Mouse (Mus musculus): ENCODE measurements around the gene Igf2bp1. TPM values are rescaled to one million over a fixed set of nuclear protein-coding genes. Genes with fewer than 3 reads are reported as not detected.

Gene Igf2bp1
- polyA plus RNA-seq, 1 experiment from 2014 or later = 167 TPM

DNA sequence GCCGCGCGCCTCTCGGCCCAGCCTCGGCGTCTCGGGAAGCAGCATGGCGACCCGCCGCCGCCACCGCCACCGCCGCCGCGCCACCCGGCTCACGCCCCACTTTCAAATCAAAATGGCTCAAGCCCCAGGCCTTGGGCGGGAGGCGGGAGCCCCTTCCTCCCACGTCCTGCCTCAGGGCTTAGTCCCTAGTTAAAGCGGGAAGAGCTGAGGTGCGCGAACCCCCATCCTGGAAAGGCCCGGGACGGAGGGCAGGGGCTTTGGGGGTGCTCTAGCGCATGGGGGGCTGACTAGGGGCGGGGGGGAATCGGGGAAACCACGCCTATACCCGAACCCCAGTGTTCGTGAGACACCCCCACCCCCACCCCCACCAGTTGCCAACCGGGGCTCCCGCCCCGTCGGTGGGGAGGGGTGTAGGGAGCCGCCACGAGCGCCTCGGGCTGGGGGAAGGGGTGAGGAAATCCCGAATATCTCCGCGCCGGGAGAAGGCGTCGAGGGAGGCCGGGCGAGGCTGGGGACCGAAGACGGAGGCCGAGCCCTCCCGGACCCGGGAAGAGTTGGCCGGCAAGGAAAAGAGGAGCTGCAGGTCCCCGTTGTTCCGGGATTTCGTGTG lies 842 bp downstream of the Igf2bp1 start:
- H3K9me3 ChIP-seq = no peaks in the 10 kb centered on the region
- under 1% methylated on average over 57 of the region's 57 CpGs for WGBS
- H3K27ac ChIP-seq = peak overlapping the region; percentile 100
- DNase-seq (ENCODE audit: low spot score) = no peak
- H3K4me1 ChIP-seq (replicated peaks) = peaks cover 51% of the 10 kb centered on the region
- H3K4me3 ChIP-seq = peak overlapping the region; percentile 100
- no peaks in the 10 kb centered on the region for H3K27me3 ChIP-seq (ENCODE audit: insufficient read depth, poor library complexity, severe bottlenecking)
- peaks cover 24% of the 10 kb centered on the region for H3K36me3 ChIP-seq

DNA sequence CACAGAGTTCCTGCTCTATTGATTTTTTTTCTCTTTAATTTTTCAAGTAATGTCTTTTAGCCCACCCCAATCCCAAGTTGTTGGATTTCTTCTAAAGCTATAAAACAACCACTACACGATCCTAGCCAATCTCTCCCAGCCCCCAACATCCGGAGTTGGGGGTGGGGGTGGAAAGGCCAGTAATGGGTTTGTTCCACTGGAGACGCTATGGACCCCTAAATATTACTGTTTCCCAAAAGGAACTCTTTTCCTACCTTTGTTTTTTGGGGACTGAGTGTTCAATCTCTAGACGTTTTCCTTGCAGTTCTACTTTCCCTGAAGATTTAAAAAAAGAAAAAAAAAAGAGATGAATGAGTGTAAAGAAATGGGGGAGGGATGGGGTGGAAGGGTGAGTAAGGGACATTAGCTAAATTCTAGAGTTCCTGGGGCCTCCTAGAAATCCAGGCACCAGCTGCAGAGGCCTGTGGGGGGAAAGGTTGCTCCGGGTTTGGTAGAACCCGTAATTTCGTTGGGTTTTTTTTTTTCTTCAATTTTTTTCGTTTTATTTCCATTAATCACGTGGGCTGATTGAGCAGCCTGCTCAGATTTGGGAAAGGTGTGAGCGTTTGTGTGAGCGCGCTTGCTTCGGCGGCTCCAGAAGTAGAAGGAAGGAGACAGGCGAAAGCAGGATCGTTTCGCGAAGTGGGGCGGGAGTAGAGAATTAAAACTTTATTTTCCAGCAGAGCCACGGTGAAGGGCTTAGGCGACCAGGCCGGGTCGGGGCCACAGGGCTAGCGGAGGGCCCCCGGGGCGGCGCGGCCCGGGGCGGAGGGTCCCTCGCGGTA lies 1.6 kb downstream of the Igf2bp1 start:
- Histone ChIP-seq H3K27me3 (ENCODE audit: insufficient read depth, poor library complexity, severe bottlenecking) (no peaks in the 10 kb centered on the region), H3K9me3 (no peaks in the 10 kb centered on the region), H3K4me3 (peak overlapping the region; percentile 100), H3K36me3 (peaks cover 31% of the 10 kb centered on the region), H3K4me1 (replicated peaks) (peaks cover 56% of the 10 kb centered on the region), H3K27ac (peak overlapping the region; percentile 100)
- DNase-seq (ENCODE audit: low spot score) = peak; percentile 59
- WGBS = under 1% methylated on average over 32 of the region's 32 CpGs

DNA sequence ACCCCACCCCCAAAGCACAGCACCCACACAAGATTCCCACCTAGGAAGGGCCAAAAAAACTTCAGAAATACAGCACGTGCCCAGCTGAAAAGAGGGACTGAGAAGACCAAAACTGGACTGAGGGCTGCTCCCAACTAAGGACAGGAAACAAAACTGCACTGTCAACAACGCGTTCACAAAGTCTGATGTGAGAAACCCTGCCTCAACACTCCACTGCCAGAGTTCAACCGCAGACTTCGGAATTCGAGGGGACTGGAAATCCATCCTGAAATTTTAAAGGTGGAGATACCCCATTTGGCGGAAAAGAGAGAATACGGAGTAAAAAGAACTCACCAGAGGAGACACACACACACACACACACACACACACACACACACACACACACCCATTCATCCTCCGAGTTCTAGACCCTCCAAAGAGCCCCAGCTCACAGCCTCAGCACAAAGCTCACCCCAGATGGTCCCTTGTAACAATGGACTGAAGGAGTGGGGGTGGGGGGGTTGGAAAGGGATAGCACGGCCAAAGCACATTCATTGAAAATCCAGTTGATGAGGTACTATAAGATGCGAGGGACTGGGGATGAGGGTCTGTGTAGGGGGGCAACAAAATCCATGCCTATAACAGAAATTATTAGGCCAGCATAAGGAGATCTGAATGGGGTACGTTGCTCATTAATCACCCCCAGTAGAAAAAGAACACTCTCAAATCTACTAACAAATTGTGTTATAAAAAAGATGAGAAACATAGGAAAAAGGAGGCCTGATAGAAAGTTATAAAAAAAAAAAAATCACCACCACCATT lies 2.4 kb downstream of the Igf2bp1 start:
- peaks cover 53% of the 10 kb centered on the region for H3K4me1 ChIP-seq (replicated peaks)
- H3K9me3 ChIP-seq = no peaks in the 10 kb centered on the region
- under 1% methylated on average over 12 of the region's 12 CpGs for WGBS
- H3K27me3 ChIP-seq (ENCODE audit: insufficient read depth, poor library complexity, severe bottlenecking) = no peaks in the 10 kb centered on the region
- H3K36me3 ChIP-seq = peaks cover 39% of the 10 kb centered on the region
- peak; percentile 66 for DNase-seq (ENCODE audit: low spot score)
- peak overlapping the region; percentile 100 for H3K27ac ChIP-seq
- H3K4me3 ChIP-seq = peak overlapping the region; percentile 100

DNA sequence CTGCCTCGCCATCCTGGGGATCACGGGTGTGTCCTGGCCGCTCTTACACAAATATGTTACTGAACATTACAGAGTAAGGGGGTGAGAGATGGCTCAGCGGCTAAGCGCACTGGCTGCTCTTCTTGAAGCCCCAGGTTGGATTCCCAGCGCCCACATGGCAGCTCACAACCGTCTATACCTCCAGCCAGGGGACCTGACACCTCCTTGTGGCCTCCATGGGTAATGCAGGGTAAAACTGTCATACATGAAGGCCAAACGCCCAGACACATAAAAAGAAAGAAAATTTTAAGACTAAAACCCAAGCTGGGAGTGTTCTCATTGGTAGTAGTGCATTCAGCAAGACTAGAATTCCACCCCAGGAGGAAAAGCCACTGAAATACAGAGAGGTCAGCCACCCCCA lies 11.6 kb downstream of the Igf2bp1 start:
- Histone ChIP-seq H3K9me3 (peaks cover 11% of the 10 kb centered on the region), H3K36me3 (peaks cover 75% of the 10 kb centered on the region), H3K27ac (no peak overlapping the region), H3K27me3 (ENCODE audit: insufficient read depth, poor library complexity, severe bottlenecking) (no peaks in the 10 kb centered on the region), H3K4me1 (replicated peaks) (peaks cover 62% of the 10 kb centered on the region), H3K4me3 (0 out of 2 replicates have a peak overlapping the region, but pooled peaks have one; percentile 4)
- DNase-seq (ENCODE audit: low spot score) = no peak
- WGBS = 95% methylated on average over 8 of the region's 8 CpGs

DNA sequence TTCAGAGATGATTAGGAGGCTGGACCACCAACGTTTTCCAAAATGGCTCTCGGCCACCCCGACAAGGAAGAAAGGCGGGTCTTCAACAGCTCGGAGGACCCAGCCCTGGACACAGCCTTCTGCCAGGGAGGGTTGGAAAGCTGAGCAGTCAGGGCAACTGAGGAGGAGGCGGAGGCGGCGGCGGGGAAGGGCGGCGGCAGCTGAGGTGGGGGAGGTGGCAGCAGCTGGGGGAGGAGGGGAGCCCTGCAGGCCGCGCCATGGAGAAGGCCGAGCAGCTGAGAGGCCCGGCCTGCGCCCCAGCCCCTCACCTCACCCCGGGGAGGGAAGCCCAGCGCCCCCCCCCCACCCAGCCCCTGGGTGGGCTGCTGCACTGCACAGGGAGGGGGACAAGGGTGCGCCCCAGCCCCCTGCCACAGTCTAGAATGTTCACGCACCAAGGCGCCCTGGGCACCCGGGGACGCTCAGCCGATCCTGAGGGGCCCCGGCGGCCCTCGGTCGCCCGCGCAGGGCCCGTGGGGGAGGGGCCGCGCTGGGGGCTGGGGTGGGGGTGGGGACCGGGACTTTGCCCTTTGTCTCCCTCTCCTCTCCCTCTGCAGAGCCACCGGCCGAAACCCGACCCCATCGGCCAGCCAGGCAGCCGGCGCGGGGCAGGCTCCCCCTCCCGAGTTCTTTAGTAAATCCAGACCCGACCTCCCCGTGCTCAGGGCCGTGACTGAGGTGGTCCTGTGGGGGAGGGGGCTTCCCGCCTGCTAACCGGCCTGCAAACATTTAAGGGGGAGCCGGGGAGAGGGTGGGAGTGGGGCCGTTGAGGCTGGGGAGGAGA lies 14.6 kb downstream of the Igf2bp1 start:
- WGBS = 2% methylated on average over 44 of the region's 49 CpGs
- peak overlapping the region; percentile 63 for H3K4me3 ChIP-seq

DNA sequence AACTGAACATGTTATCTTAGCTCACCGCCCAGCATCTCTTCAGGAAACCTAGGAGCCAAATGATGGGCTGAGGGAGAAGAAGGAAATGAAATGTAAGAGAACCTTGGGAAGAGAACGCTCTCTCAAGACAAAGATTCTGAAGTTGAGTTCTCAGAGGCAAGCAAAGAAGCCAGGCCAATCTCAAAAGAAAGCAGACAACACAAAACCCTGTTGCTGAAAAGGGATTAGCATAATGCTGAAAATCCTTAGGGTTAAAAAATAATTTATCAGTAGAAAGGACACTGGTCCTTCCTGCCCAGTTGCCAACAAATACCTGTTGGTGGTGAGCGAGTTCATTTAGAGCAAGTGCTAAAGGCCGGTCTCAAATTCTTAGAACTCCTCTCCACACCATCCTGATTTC lies 15.3 kb downstream of the Igf2bp1 start:
- peak overlapping the region; percentile 99 for H3K27ac ChIP-seq
- peaks cover 74% of the 10 kb centered on the region for H3K36me3 ChIP-seq
- H3K4me1 ChIP-seq (replicated peaks) = peaks cover 76% of the 10 kb centered on the region
- DNase-seq (ENCODE audit: low spot score) = no peak
- no peaks in the 10 kb centered on the region for H3K27me3 ChIP-seq (ENCODE audit: insufficient read depth, poor library complexity, severe bottlenecking)
- peak overlapping the region; percentile 63 for H3K4me3 ChIP-seq
- 35% methylated on average over 4 of the region's 4 CpGs for WGBS
- peaks cover 11% of the 10 kb centered on the region for H3K9me3 ChIP-seq

More for the DNA sequence above, 14.6 kb downstream of the Igf2bp1 start:
- peak; percentile 94 for DNase-seq (ENCODE audit: low spot score)
- Histone ChIP-seq H3K36me3 (peaks cover 74% of the 10 kb centered on the region), H3K27ac (peak overlapping the region; percentile 99), H3K4me1 (replicated peaks) (peaks cover 74% of the 10 kb centered on the region), H3K27me3 (ENCODE audit: insufficient read depth, poor library complexity, severe bottlenecking) (no peaks in the 10 kb centered on the region), H3K9me3 (peaks cover 11% of the 10 kb centered on the region)

DNA sequence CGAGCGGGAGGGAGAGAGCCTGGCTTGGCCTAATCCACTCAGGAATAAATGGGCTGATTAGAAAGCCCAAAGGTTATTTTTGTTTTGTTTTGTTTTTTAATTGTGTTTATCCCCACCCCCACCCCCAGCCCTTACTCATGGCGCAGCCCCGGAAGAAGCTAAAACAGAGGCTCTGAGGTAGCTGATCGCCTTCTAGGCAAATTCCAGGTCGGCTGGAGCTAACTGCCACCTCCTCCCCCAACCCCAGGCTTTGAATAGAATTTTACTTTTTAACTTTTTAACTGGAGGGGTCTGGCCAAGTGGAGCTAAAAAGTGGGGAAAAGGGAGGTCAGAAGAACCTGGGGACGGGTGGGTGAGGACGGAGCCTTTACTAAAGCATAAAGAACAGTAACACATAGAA lies 15.9 kb downstream of the Igf2bp1 start:
- peaks cover 78% of the 10 kb centered on the region for H3K4me1 ChIP-seq (replicated peaks)
- 48% methylated on average over 8 of the region's 8 CpGs for WGBS
- peak overlapping the region; percentile 63 for H3K4me3 ChIP-seq
- peak overlapping the region; percentile 99 for H3K27ac ChIP-seq
- H3K27me3 ChIP-seq (ENCODE audit: insufficient read depth, poor library complexity, severe bottlenecking) = no peaks in the 10 kb centered on the region
- no peak for DNase-seq (ENCODE audit: low spot score)
- peaks cover 70% of the 10 kb centered on the region for H3K36me3 ChIP-seq
- peaks cover 10% of the 10 kb centered on the region for H3K9me3 ChIP-seq

DNA sequence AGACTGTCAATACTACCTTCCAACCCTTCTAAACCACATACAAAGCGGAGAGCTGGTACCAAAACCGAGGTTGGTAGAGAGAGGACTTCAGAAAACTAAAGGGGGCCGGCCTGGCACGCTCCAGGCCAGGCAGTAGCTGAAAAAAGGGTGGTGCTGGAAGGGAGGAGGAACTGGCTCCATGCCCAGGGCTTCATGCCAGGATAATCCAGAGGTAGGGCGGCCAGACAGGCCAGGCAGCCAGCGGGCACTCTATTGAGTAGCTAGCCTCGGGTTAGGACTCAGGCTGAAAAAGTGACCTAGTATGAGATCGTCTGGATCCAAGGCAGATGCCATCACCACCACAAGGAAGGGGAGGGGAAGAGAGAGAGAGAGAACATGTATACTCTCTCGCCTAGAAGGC lies 17.2 kb downstream of the Igf2bp1 start:
- no peak for DNase-seq (ENCODE audit: low spot score)
- Histone ChIP-seq H3K36me3 (peaks cover 58% of the 10 kb centered on the region), H3K27ac (peak overlapping the region; percentile 70; the same call in 1 of the 2 replicates), H3K9me3 (no peaks in the 10 kb centered on the region), H3K4me3 (peak overlapping the region; percentile 6; the same call in 1 of the 2 replicates), H3K27me3 (ENCODE audit: insufficient read depth, poor library complexity, severe bottlenecking) (no peaks in the 10 kb centered on the region), H3K4me1 (replicated peaks) (peaks cover 80% of the 10 kb centered on the region)
- 84% methylated on average over 9 of the region's 9 CpGs for WGBS

DNA sequence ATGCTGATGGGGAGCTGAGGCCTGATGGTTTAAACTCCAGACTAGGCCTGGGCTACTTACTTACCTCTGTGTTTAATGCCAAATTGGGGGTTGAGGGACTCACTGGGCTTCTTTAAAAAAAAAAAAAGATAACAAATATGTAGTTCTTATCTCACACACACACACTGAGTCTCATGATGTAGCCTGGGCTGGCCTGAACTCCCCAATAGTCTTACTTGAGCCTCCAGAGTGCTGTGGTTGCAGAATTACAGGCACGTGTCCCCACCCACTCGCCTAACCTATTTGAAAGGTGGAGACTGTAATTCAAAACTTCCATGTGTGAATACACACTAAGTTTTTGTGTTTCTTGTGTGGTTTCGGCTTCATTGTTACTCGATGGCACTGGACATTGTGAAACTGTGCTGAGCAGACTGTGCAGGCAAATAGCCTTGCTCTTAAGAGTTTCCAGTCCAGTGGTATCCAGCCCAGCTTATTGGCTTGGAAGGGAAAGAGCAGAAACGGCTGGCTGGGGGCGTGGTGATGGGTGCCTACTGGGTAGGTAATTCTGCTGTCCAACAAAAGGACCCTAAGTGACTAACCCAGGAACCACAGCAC lies 17.8 kb downstream of the Igf2bp1 start:
- WGBS = 85% methylated on average over 6 of the region's 6 CpGs
- Histone ChIP-seq H3K4me1 (replicated peaks) (peaks cover 80% of the 10 kb centered on the region), H3K27me3 (ENCODE audit: insufficient read depth, poor library complexity, severe bottlenecking) (no peaks in the 10 kb centered on the region), H3K36me3 (peaks cover 60% of the 10 kb centered on the region), H3K4me3 (no peak overlapping the region), H3K9me3 (no peaks in the 10 kb centered on the region), H3K27ac (peak overlapping the region; percentile 70; the same call in 1 of the 2 replicates)
- no peak for DNase-seq (ENCODE audit: low spot score)

DNA sequence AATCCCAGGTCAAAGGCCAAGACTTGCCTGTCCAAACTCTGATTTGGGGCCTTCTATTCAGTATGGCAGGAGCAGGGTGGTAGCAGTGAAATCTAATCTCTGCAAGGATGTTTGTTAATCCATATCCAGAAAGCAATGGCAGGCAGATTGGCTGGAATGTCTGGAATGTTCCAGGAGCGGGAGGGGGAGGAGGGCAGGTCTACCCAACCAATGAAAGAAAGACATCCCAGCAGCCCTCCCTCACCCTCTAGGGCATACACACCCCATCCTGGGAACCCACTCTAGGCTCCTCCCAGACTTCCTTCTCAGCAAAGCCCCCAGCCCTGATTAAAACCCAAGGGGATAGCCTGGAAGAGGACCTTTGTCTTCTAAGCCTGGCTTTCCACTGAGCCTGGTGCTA lies 23.3 kb downstream of the Igf2bp1 start:
- Histone ChIP-seq H3K4me3 (peak overlapping the region; percentile 7; the same call in 1 of the 2 replicates), H3K9me3 (no peaks in the 10 kb centered on the region), H3K4me1 (replicated peaks) (peaks cover 58% of the 10 kb centered on the region), H3K27ac (peak overlapping the region; percentile 70), H3K27me3 (ENCODE audit: insufficient read depth, poor library complexity, severe bottlenecking) (no peaks in the 10 kb centered on the region), H3K36me3 (peaks cover 81% of the 10 kb centered on the region)
- peak; percentile 61 for DNase-seq (ENCODE audit: low spot score)
- 17% methylated on average over 1 of the region's 1 CpGs for WGBS

DNA sequence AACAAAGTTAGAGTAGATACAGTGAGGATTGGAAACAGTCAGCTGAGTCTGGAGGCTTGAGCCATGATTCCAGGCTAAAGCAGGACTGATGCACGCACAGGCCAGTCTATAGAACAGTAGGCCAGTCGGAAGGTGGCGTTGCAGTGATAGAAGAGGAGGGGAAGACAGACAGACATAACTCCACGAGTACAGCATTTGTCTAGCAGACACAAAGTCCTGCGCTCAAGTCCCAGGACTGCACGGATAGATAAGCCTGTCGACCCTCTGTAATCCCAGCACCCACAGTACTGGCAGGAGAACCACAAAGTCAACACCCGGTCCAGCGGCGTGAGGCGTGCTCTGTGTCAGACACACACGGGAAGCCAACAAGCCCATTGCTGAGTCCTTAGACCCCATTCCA lies 23.9 kb downstream of the Igf2bp1 start:
- WGBS = 85% methylated on average over 12 of the region's 12 CpGs
- DNase-seq (ENCODE audit: low spot score) = no peak
- peaks cover 58% of the 10 kb centered on the region for H3K4me1 ChIP-seq (replicated peaks)
- no peaks in the 10 kb centered on the region for H3K9me3 ChIP-seq
- no peaks in the 10 kb centered on the region for H3K27me3 ChIP-seq (ENCODE audit: insufficient read depth, poor library complexity, severe bottlenecking)
- H3K36me3 ChIP-seq = peaks cover 82% of the 10 kb centered on the region
- H3K27ac ChIP-seq = peak overlapping the region; percentile 70
- peak overlapping the region; percentile 7 for H3K4me3 ChIP-seq

Data from hindbrain, embryonic 10.5 days (tissue).